Mouse (Mus musculus) stomach, embryonic 15.5 days (tissue): ENCODE data around the gene Tbc1d9. TPM values are rescaled to one million over a fixed set of nuclear protein-coding genes. Genes with fewer than 3 reads are reported as not detected.
A peak's percentile ranks its signal among the peaks of the same experiment; 100 is the strongest.

Experiments used
- ATAC-seq: fragments of 200-750 bp; cut with Nextera tagmentation; 2 replicates; pipeline ENCODE4 v1.8.0; 2017; ENCODE audit warnings: low read depth, moderate number of reproducible peaks, moderate TSS enrichment; ENCODE audit not compliant: insufficient read depth, low FRiP score
- H3K27ac ChIP-seq: fragments of 300-500 bp; sonication (generic); 2 replicates; pipeline ENCODE4 v1.5.1; 2015; ENCODE audit warnings: mild to moderate bottlenecking, inconsistent platforms
- H3K27me3 ChIP-seq: fragments of 300-500 bp; sonication (generic); replicated peaks from 2 replicates; pipeline ENCODE4 v1.6.1; 2015; ENCODE audit warnings: inconsistent platforms
- H3K36me3 ChIP-seq: fragments of 300-500 bp; sonication (generic); 2 replicates; pipeline ENCODE4 v1.6.1; 2015; ENCODE audit warnings: inconsistent platforms
- H3K4me1 ChIP-seq: fragments of 300-500 bp; sonication (generic); 2 replicates; pipeline ENCODE4 v1.6.1; 2015; ENCODE audit warnings: inconsistent platforms
- H3K4me2 ChIP-seq: fragments of 300-500 bp; sonication (generic); 2 replicates; pipeline ENCODE4 v1.6.1; 2015; ENCODE audit warnings: mild to moderate bottlenecking, inconsistent platforms
- H3K4me3 ChIP-seq: fragments of 300-500 bp; sonication (generic); replicated peaks from 2 replicates; pipeline ENCODE4 v1.5.1; 2015; ENCODE audit warnings: inconsistent platforms
- H3K9ac ChIP-seq: fragments of 300-500 bp; sonication (generic); 2 replicates; pipeline ENCODE4 v1.6.1; 2015; ENCODE audit warnings: inconsistent platforms
- H3K9me3 ChIP-seq: fragments of 300-500 bp; sonication (generic); 2 replicates; pipeline ENCODE4 v1.6.1; 2016; ENCODE audit warnings: inconsistent platforms
- WGBS: fragments of 180-500 bp; shearing (Covaris S2); methylation state at CpG from one replicate; pipeline ENCODE4 v1.1.7; 2015; 5-methylcytosine and 5-hydroxymethylcytosine counted together
- polyA plus RNA-seq: library from polyadenylated mRNA; unstranded; fragments of >200 nt; fragmentation: Nextera tagmentation; extraction: Ambion mirVana; gene quantifications from 2 replicates; pipeline ENCODE4 v1.2.1, GENCODE M21; 2015

The Tbc1d9 gene
- polyA plus RNA-seq, 1 experiment from 2014 or later = 3.0 TPM

GRCm38 (mm10) chr8:83210676-83211075 lies 45.5 kb downstream of the Tbc1d9 start:
- Histone ChIP-seq H3K27ac (no peak overlapping the region), H3K4me3 (no peak overlapping the region), H3K9ac (no peak overlapping the region), H3K4me1 (no peaks in the 10 kb centered on the region), H3K4me2 (no peak overlapping the region), H3K27me3 (no peaks in the 10 kb centered on the region), H3K9me3 (no peaks in the 10 kb centered on the region), H3K36me3 (no peaks in the 10 kb centered on the region)
- 80% methylated on average over 7 of the region's 7 CpGs for WGBS
- ATAC-seq = no peak

DNA sequence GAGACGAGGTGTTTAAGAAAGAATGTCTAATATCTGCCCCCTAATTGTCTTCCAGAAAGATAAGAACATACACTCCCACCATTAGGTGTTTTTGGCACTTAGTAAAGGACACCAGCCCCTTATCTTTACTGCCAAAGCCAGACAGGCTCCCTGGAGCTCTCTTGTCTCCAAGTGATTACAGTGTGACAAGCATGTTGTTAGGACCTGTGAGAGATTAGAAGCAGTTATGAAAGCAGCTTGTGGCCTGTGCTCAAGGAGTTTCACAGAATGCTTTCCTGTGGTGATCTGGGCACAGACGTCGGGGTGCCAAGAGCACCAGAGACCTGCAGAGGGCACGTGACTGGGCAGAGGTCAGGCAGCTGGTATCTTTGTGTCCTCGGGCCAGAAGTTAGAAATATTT lies 49.9 kb downstream of the Tbc1d9 start:
- no peaks in the 10 kb centered on the region for H3K9me3 ChIP-seq
- H3K27me3 ChIP-seq = no peaks in the 10 kb centered on the region
- no peak overlapping the region for H3K9ac ChIP-seq
- no peak overlapping the region for H3K4me2 ChIP-seq
- no peak overlapping the region for H3K27ac ChIP-seq
- WGBS = 50% methylated on average over 5 of the region's 5 CpGs
- peak; percentile 84 for ATAC-seq
- no peak overlapping the region for H3K4me3 ChIP-seq
- no peaks in the 10 kb centered on the region for H3K4me1 ChIP-seq
- H3K36me3 ChIP-seq = no peaks in the 10 kb centered on the region

- H3K27me3 ChIP-seq = no peaks in the 10 kb centered on the region
- H3K9me3 ChIP-seq = no peaks in the 10 kb centered on the region
- ATAC-seq = 0 out of 2 replicates have a peak, but pooled peaks have one; percentile 42
- H3K4me2 ChIP-seq = no peak overlapping the region
- no peak overlapping the region for H3K27ac ChIP-seq
- H3K9ac ChIP-seq = no peak overlapping the region
- 67% methylated on average over 6 of the region's 6 CpGs for WGBS
- H3K4me1 ChIP-seq = no peaks in the 10 kb centered on the region
- H3K36me3 ChIP-seq = no peaks in the 10 kb centered on the region
- no peak overlapping the region for H3K4me3 ChIP-seq
Measured at GRCm38 (mm10) chr8:83216520-83216919, 51.4 kb downstream of the Tbc1d9 start.

DNA sequence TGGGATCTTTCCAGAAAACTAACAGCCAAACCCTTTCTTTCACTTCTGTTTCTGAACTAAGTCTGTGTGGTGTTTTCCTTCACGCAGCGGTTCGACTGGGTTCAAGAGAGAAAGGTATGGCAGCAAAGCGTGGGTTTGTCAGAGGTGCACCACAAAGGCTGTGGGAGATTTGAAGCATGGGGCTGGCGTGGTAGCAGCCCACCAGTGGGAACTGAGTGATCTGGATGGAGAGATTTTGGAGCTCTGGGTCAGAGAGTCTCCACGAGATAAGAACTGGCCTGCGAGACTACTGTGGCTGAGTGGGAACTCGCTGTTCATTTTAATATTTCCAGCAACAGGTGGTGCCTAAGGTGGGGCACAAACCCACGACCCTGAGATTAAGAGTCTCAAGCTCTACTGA lies 52.0 kb downstream of the Tbc1d9 start:
- Histone ChIP-seq H3K4me2 (no peak overlapping the region), H3K4me3 (no peak overlapping the region), H3K9me3 (no peaks in the 10 kb centered on the region), H3K27me3 (no peaks in the 10 kb centered on the region), H3K4me1 (no peaks in the 10 kb centered on the region), H3K36me3 (no peaks in the 10 kb centered on the region), H3K27ac (no peak overlapping the region), H3K9ac (no peak overlapping the region)
- no peak for ATAC-seq
- 80% methylated on average over 9 of the region's 9 CpGs for WGBS

DNA sequence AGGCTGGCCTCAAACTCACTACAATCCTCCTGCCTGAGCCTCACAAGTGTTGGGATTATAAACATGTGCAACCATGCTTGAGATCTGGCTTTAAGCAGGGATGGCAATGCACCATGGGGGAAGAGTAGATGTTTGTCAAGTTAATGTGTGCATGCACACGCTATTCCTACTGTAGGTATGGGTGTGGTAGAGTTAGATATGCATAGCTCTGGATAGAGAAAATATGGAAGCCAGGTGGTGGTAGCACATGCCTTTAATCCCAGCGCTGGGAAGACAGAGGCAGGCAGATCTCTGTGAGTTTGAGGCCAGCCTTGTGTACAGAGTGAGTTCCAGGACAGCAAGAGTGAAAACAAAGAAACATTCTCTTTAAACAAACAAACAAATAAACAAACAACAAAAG lies 52.7 kb downstream of the Tbc1d9 start:
- WGBS = 92% methylated on average over 2 of the region's 2 CpGs
- H3K9ac ChIP-seq = no peak overlapping the region
- H3K36me3 ChIP-seq = no peaks in the 10 kb centered on the region
- H3K27ac ChIP-seq = no peak overlapping the region
- no peaks in the 10 kb centered on the region for H3K27me3 ChIP-seq
- no peak overlapping the region for H3K4me3 ChIP-seq
- H3K9me3 ChIP-seq = no peaks in the 10 kb centered on the region
- H3K4me2 ChIP-seq = no peak overlapping the region
- no peaks in the 10 kb centered on the region for H3K4me1 ChIP-seq
- ATAC-seq = no peak

DNA sequence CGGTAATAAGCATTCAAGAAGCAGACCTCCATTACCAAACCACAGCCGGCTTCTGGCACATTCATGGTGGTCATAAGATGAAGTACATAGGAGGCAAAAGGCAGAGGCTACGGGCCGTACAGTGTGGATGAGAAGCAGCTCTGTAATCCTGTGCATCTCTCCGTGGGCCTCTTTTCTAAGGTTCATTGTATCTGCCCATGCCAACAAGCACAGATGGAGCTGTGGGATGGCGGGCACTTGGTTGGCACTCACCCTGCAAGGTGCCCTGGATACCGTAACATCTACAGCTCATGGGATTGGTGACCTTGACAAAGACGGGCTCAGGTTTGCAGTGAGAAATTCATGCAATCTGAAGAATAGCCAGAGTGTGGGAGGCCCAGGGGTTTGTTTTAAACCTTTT lies 54.2 kb downstream of the Tbc1d9 start:
- no peak overlapping the region for H3K27ac ChIP-seq
- no peak overlapping the region for H3K4me3 ChIP-seq
- 82% methylated on average over 8 of the region's 8 CpGs for WGBS
- ATAC-seq = no peak
- no peaks in the 10 kb centered on the region for H3K4me1 ChIP-seq
- H3K36me3 ChIP-seq = no peaks in the 10 kb centered on the region
- H3K9me3 ChIP-seq = no peaks in the 10 kb centered on the region
- H3K27me3 ChIP-seq = no peaks in the 10 kb centered on the region
- H3K4me2 ChIP-seq = no peak overlapping the region
- no peak overlapping the region for H3K9ac ChIP-seq

DNA sequence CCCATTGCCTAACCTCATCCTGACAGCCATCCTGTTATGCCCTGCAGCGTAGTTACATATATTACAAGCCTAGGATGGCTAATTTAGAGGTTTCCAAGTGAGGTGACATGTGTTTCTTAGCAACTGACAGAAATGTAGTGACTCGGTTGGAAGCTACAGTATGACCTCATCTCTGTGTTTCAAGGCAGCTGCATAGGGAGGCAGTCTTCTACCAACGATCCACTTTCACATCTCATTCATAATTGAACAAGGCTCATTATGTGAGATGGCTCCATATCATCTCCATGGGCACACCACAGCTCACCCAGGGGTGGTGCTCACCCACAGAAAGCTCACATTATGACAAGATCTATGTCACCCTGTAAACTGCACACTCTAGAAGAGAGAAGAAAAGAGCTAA lies 55.6 kb downstream of the Tbc1d9 start:
- Histone ChIP-seq H3K9me3 (no peaks in the 10 kb centered on the region), H3K36me3 (no peaks in the 10 kb centered on the region), H3K4me2 (no peak overlapping the region), H3K27me3 (no peaks in the 10 kb centered on the region), H3K9ac (no peak overlapping the region), H3K4me1 (no peaks in the 10 kb centered on the region), H3K4me3 (no peak overlapping the region), H3K27ac (no peak overlapping the region)
- WGBS = 81% methylated on average over 3 of the region's 3 CpGs
- no peak for ATAC-seq

DNA sequence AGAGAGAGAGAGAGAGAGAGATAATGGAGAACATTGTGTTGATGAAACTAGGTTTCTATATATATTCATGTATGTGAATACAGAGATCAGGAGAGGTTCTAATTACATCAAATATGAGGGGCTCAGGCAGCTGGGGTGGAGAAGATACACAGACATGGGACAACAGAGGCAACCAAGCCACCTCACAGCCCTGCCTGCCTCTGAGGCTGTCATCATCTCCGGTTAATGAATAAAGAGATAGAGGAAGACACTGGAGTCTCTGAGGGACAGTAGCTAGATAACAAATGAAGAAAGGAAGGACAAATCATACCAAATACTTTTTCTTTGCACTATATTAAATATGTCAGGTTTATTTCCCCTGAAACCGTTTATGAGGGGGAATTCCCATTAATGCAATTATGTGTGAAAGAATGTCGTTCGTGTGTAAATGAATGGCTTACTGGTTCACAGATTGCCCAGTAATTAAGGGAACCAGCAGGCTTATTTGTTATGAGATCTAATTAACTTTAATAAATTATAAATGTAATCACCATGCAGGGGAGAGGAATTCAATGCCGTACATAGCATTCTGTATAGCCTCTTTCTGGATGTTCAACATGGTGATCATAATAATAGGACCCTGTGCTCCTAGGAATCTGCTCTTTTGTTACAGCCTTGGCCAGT lies 59.7 kb downstream of the Tbc1d9 start:
- WGBS = 76% methylated on average over 5 of the region's 5 CpGs
- H3K9me3 ChIP-seq = no peaks in the 10 kb centered on the region

DNA sequence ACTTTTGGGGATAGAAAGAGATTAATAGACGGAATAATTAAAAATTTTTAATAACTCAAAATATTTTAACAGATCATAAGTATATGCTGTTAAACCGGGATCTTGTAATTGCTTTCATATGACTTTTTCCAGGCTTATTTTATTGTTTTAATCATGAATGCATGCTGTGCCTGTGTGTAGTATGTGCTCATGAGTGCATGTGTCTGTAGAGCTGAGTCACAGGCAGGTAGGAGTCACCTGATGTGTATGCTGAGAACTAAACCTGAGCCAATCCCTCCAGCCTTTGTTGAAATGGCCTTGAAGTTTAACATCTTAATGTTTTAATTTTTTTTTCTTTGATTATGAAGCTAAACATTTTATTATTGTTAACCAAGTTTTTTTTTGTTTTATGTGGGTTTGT lies 60.4 kb downstream of the Tbc1d9 start:
- H3K27me3 ChIP-seq = no peaks in the 10 kb centered on the region
- H3K36me3 ChIP-seq = no peaks in the 10 kb centered on the region
- ATAC-seq = no peak
- H3K9me3 ChIP-seq = no peaks in the 10 kb centered on the region
- no peak overlapping the region for H3K4me3 ChIP-seq
- no peak overlapping the region for H3K27ac ChIP-seq
- no peak overlapping the region for H3K9ac ChIP-seq
- H3K4me1 ChIP-seq = no peaks in the 10 kb centered on the region
- no peak overlapping the region for H3K4me2 ChIP-seq
- 86% methylated on average over 2 of the region's 2 CpGs for WGBS

More for the DNA sequence above, 59.7 kb downstream of the Tbc1d9 start:
- no peak for ATAC-seq
- Histone ChIP-seq H3K27me3 (no peaks in the 10 kb centered on the region), H3K36me3 (no peaks in the 10 kb centered on the region), H3K4me3 (no peak overlapping the region), H3K9ac (no peak overlapping the region), H3K4me2 (no peak overlapping the region), H3K27ac (no peak overlapping the region), H3K4me1 (no peaks in the 10 kb centered on the region)

GRCm38 (mm10) chr8:83227336-83227735 lies 62.2 kb downstream of the Tbc1d9 start:
- no peaks in the 10 kb centered on the region for H3K36me3 ChIP-seq
- no peak for ATAC-seq
- WGBS = 67% methylated on average over 5 of the region's 5 CpGs

GRCm38 (mm10) chr8:83233099-83233498 lies 67.9 kb downstream of the Tbc1d9 start:
- ATAC-seq = no peak
- Histone ChIP-seq H3K4me3 (no peak overlapping the region), H3K4me2 (no peak overlapping the region), H3K27ac (no peak overlapping the region), H3K9me3 (no peaks in the 10 kb centered on the region), H3K36me3 (no peaks in the 10 kb centered on the region), H3K4me1 (no peaks in the 10 kb centered on the region), H3K9ac (no peak overlapping the region), H3K27me3 (no peaks in the 10 kb centered on the region)
- 80% methylated on average over 4 of the region's 4 CpGs for WGBS

More at GRCm38 (mm10) chr8:83227336-83227735, 62.2 kb downstream of the Tbc1d9 start:
- no peak overlapping the region for H3K27ac ChIP-seq
- no peaks in the 10 kb centered on the region for H3K9me3 ChIP-seq
- no peaks in the 10 kb centered on the region for H3K27me3 ChIP-seq
- H3K4me2 ChIP-seq = no peak overlapping the region
- H3K4me1 ChIP-seq = no peaks in the 10 kb centered on the region
- H3K4me3 ChIP-seq = no peak overlapping the region
- H3K9ac ChIP-seq = no peak overlapping the region

DNA sequence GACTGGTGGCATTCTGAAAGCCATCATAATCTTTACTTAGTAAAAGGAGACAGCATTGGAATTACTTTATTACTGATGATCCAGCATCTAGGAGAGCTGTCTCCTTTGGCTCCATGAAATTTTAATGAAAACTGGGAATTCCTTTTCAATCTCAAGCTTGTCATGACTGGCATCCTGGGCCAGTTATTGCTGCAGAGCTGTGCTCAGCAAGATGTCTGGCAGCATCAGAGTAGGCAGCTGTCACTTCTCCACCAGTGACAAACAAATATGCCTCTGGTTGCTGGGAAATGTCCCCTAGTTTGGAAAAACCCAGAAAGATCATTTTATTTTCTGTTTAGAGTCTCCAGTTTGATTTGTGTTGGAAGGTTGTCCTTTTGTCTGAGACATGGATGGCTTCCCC lies 74.2 kb downstream of the Tbc1d9 start:
- Histone ChIP-seq H3K27me3 (no peaks in the 10 kb centered on the region), H3K36me3 (no peaks in the 10 kb centered on the region), H3K9ac (no peak overlapping the region), H3K4me1 (no peaks in the 10 kb centered on the region), H3K4me2 (no peak overlapping the region), H3K27ac (no peak overlapping the region), H3K9me3 (no peaks in the 10 kb centered on the region), H3K4me3 (no peak overlapping the region)
- no peak for ATAC-seq

DNA sequence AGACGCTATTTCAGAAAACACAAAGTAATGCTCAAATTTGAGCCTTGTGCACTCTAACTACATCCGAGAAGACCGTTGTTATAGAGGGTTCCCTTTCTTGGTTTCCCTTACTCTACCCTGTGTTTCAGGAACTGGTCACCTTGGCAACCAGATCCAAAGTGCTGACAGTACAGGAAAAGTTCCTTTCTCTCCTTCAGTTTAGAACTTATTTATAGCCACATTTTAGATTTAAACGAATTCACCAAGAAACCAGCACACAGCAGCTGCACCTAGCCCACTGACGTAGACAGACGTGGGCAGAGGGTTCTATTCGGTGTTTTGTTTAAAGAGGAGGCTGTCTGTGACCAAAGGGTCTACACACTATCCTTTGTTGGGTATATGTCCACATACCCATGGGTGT lies 79.0 kb downstream of the Tbc1d9 start:
- ATAC-seq = no peak
- Histone ChIP-seq H3K9ac (no peak overlapping the region), H3K4me2 (no peak overlapping the region), H3K9me3 (no peaks in the 10 kb centered on the region), H3K36me3 (no peaks in the 10 kb centered on the region), H3K27ac (no peak overlapping the region), H3K4me1 (no peaks in the 10 kb centered on the region), H3K4me3 (no peak overlapping the region), H3K27me3 (no peaks in the 10 kb centered on the region)
- 81% methylated on average over 7 of the region's 7 CpGs for WGBS
